Mouse (Mus musculus) heart, adult 11 months (tissue): ENCODE data around the gene Lipm.
A peak's percentile ranks its signal among the peaks of the same experiment; 100 is the strongest.

Experiments
- DNase-seq: peaks from one replicate; pipeline ENCODE4 v3.0.0; 2022

The Lipm gene

GRCm38 (mm10) chr19:34166386-34166785, 65.7 kb downstream of the Lipm start:
- peak; percentile 77 for DNase-seq

GRCm38 (mm10) chr19:34167896-34168661, 67.3 kb downstream of the Lipm start:
- peak; percentile 80 for DNase-seq

DNA sequence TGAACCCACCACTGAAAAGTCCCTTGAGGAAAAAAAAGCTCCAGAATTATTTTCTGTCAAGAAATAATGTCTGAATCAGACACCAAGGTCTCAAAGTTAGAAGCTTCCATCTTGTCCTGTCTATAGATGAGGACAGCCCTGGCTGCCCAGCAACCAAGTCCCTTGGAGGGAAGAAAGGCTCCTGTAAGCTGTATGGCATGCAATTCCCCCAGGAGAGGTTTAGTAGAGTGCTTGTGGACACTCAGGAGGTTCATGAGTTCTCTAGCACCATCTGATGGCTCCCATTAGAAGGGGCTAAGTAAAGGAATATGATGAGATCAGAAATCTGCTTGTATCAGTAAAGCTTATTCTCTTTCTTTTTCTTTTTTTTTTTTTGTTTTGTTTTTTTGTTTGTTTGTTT, 68.4 kb downstream of the Lipm start:
- DNase-seq: peak; percentile 60

- DNase-seq: peak; percentile 41
Measured at GRCm38 (mm10) chr19:34171167-34171566, 70.4 kb downstream of the Lipm start.
